Mouse (Mus musculus) right cerebral cortex, postnatal 36 days (tissue): Measurements from ENCODE around the gene Med13l.

Source experiments
- DNase-seq, 2 experiments: peaks; one replicate each; pipeline ENCODE4 v3.0.0; 2022; ENCODE audit warnings: low spot score in 2 of 2, mixed read lengths in 1 of 2

Gene Med13l

DNA sequence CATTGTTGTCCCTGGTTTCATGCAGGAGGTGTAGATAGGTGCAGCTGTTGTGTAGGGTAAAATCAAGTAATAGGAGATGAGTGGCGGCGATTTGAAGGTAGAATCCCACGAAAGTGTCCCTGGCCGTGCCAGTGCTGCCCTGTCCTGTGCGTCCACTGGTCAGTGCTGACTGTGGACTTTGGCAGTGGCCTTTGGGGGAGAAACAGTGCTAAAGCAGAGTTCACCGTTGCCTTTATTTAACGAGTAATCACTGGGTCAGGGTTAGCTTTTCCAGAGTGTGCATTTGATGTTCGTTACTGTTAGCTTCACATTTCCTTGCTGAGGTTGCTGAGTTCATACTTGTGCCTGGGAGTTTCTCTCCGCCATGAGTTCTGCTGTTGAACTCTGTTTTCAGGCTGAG, 133.5 kb downstream of the Med13l start:
- DNase-seq, result no peak

DNA sequence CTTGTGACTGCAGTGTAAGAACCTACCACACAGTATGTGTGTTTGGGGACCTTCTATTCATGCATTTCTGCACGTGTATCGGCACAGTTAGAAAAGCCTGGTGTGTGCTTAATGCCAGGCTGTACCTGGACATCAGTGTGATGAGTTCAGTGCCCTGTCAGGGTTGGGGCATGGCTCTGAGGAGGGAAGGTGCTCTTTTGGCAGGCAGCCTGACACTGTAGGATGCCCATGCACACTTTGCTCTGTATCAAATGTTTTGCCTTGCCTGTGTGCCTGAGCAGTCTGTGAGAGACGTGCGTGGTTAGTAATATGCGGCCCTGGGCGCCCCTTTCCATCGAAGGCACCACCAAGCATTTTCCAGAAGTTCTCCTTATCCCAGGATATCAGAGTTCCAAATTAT, 136.6 kb downstream of the Med13l start:
- no peak for DNase-seq

DNA sequence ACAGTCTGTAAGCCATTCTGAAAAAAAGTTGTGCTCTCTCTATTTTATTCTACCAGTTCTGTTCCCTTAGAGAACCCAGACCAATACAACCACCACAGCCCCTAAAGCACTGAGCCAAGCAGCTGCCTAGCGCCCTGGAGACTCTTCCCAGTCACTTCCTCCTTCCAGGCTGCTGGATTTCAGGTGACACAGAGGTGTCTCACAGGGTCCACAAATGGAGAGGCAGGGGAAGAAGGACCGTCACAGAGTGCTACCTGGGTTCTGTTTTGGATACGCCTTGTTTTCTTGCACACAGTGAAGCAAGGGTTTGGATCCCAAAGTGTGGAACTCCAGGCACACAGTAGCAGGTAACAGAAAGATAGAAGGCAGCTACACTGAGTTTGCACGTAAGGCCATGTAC, 140.5 kb downstream of the Med13l start:
- no peak for DNase-seq

DNA sequence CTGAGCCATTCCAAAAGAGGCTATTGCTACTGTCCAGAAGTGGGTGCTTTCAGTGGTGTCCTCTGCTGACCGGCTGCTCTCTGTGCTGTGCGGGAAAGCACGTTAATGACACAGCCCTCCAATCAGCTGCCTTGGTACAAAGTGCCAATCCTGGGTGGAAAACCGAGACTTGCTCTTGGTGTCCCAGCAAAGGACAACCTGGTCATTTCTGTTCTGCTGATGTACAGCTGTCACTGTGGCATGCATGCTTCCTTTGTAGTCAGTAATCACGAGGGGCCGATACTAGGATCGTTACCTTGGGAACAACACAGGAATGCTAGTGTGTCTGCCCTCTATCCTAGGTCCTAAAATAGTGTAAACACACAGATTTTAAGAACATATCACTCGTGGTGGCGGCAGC, 142.2 kb downstream of the Med13l start:
- no peak for DNase-seq

DNA sequence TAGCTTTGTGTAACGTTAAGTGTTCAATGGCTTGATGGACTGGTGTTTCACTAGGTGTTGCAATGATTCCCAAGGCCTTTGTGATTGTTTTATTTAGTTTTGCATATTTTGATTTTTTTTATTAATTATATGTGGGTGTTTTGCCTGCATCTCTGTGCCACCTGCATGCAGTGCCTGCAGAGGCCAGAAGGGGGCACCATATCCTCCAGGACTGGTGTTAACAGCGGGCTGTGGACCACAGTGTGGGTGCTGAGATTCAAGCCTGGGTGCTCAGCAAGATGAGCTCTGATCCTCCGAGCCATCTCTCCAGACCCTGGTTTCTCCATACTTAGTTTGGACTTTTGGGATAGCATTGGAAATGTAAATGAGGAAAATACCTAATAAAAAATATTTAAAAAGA, 143.7 kb downstream of the Med13l start:
- DNase-seq, result no peak

DNA sequence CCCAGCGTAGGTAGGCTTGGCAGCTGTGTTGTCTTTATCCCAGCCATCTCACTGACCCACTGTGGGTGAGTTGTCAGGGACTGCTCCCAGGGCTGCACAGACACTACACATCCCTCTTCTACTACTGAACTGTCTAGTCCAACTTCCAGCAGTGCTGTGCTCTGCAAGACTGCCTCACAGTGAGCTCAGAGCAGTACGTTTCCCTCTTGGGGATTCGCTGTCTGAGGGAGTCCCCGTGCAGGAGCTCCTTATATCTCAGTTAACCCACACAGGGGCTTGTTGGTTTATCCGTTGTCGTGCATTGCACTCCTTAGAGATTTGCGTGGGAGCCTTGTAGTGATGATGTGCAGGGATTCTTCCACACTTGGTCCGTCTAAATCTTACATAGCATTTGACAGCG, 144.5 kb downstream of the Med13l start:
- no peak for DNase-seq

DNA sequence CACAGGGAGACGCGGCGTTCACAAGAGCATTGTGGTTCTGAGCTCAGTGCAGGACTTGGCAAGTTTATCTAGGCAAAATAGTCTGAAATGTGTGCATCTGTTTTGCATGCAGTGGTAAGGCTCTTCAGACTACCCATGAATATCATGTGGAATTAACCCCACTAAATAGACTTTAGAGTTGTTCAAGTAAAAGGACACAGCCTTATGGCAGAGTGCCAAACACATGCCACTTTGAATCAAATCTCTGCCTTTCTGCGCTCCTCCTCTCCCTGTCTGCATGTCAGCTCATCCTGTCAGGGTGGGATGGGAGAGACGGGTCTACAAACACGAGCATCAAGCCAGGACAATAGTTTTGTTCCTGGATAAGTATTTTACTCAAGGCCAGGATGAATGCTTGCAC, 145.5 kb downstream of the Med13l start:
- DNase-seq, result no peak

DNA sequence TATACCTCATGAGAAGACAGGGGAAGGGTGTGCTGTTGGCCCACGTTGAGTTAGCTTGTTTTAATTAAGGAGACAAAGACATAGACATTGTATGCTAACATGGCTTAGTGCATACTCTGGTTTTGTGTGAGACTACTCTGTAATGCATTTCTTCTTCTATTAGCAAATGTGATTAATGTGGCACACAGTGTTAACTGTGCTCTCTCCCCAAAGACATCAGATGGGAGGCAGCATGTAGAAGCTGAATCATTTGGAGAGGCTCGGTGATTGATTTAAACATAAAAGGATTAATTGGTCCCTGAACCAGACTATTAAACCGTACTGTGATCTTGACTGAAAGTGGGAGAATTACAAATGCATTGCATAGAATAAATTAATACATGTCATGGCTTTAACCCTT, 145.9 kb downstream of the Med13l start:
- DNase-seq, result no peak

DNA sequence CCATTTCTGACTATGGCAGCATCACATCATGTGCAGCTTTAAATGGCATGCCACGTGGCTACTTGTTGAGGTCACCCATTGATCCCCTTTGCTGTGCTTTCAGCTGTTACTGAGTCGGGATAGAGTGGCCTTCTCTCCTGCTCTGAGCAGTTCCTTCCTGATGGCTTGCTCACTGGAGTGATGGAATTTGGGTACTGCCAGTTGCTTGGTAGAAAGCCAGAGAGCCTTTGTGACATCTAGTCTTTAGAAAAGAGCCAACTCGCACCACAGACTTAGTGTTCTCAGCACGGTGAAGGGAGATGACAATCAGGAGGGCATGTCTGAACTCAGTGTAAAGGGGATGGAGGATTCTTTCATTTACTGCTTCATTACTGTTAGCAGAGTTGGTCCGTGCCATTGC, 147.0 kb downstream of the Med13l start:
- DNase-seq, result no peak

DNA sequence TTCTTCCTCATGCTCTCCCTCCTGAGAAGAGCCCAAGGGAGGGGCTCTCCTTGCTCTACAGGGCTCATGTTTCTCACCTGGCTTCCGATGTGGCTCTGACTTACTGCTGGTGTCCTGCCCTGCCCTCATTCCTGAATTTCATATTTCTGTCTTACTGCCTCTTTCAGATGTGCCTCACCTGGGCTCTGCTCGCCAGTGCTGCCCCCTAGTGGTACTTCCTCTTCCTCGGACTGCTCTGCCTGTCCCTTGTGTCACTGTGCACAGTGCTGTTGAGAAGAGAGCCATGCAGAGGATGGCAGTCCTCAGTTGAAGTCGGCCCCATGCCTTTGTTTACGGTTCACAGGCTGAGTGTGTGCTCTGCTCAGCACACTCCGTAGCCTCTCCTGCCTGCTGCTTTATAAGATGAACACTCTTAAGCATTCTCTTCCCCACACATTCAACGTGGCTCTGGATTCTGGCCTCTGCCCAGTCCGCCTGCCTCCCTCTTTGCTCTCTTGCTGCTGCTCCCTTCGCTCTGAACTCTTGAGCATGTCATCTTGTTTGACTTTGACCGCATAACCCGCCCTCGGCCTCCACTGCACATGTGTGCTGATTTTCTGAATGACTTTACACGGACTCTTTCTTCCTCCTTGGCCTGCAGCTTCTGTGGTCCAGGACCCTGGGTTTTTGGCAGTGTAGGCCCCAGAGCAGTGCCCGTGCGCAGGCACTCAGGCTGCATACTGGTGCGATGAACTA, 147.9 kb downstream of the Med13l start:
- DNase-seq, result peak in 1 of 2 experiments; percentile 37

DNA sequence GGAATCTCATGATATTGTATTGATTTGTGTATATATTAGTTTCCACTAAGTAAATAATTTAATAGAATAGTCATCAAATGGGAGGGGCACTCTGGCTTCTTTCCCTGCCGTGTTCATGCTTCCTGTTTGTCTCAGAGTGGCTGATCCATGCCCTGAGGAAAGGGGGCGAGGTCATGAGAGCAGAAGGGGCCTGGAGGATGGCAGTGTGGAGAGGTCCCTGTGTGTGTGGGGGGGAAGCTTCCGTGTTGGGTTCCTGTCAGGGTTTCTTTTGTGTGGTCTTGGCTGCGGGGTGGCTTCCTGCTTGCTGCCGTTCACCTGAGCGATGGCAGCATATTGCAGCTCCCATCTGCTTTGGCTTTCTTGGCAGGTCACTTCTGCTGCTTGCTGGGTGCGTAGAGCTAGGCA, 149.4 kb downstream of the Med13l start:
- DNase-seq, result no peak

DNA sequence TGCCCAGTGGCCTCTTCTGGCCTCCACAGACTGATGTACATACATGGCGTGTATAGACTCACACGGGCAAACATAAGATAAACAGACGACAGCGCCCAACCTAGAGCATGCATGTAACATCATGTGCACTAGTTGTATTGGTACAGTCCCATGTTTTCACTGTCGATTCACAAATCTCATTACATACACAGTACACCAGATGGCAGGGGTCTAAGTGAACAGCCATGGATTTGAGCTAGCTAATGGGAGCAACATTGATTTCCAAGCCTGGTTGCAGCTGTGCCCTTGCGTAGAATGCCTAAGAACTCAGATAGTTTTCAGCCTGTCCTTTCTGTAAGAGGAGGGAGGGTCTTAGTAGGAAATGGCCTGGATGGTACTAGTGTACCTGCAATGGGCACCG, 155.0 kb downstream of the Med13l start:
- DNase-seq, result no peak

DNA sequence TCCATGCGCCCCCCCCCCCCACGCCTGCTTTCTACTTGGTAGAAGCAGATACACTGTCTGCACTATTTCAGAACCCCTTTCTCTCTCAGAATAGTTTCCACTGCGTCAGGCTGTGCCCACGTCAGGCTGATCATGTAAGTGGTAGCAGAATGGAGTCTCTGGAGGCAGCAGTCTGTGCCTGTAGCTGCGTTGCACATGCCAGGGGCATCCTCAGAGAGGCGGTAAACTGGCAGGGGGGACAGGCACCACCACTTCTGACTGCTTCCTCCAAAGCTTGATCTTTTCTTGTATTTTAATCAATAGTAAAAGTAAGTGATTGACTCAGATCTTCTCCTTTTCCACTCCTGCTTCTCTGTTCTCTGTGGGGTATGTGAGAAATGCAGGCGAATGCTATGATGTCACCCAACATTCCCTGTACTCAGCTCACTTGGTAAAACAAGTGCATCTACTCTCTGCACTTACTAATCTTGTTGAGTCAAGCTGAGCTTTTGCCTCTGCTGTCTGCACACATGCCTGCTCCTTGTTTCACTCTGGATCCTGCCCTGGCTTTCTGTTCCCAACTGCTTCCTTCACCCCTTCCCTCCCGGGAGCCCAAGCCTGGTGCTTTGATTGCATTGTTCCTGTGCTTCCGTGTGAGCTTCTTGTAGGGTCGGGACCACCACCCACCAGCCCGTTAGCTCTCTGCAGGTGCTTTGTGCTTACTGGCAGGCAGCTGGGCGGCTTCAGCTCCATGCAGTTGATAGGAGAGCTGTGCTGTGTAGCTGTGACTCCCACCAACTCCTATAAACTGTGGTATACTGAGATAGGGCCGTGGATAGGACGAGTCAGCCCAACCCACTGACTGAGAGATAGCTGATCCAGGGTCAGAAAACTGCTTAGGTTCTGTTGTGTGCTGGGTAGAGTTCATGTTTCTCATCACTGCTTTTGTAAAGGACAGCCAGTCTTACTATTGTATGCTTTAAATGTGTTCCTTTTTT, 156.1 kb downstream of the Med13l start:
- peak; percentile 43 to 72 for DNase-seq

DNA sequence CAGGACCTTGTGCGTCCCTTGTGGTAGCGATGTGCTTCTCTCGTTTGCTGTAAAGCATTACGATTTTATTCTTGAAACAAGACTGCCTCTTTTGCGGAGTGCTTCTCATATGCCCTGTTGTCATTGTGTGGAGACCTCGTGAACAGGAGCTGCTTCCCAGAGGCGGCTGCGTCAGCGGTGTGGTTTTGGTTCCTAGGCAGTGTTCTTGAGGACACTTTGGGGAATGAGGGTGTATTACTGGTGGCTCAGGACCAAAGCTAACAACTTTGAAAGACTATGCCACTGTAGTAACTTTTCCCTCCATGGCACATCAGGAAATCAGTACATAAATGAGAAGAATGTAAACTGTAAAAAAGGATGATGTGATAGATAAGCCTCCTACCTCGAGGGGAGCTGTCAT, 157.0 kb downstream of the Med13l start:
- no peak for DNase-seq

DNA sequence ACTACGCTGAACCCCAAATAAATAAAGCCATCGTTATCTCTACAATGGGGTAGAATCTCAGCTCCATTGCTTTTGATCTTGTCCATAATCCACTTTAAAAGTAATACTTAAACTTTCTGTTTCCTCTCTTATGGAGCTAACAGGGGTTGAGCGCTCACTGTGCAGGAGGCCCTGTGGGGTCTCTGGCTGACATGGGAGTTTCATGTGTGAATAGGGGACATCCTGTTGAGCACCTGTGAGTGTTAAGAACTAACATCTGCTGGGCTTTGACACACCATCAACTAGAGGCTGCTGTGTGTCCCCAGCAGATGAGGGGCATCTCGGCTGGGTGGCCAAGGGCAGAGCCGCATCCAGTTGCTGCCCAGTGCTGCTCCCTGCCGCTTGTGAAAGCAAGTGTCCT, 157.6 kb downstream of the Med13l start:
- DNase-seq, result no peak

DNA sequence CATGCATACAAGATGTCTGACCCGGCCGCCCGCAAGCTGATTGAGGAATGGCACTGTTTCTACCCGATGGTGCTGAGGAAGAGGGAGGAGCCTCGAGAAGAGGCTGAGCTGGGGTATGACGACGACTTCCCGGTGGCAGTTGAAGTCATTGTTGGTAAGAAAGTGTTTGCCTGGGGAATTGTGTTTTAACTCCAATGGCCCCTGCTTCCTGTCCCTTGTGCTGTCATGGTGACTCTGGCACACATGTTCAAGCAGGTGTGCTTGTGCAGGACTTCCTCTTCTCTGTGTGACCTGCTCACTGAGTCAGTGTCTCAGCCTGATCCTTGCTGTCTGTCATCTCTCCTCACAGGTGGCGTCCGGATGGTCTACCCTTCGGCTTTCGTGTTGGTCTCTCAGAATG, 160.9 kb downstream of the Med13l start:
- no peak for DNase-seq

DNA sequence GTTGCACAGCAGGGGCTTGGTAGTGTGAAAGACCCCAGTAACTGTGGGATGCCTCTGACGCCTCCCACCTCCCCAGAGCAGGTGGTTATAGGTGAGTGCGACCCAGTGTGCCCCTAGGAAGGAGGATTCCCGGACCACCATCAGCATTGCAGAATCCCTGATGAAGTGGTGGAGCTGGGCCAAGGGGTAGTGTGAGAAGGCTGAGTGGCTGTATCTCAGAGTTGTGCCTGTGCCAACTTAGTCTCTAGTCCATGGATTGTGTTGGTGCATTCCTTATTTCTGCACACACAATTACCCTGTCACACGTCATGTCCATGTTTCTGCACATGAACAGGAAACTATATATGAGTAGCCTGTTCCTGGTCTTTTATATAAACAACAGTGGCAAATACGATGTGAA, 161.4 kb downstream of the Med13l start:
- DNase-seq, result no peak

DNA sequence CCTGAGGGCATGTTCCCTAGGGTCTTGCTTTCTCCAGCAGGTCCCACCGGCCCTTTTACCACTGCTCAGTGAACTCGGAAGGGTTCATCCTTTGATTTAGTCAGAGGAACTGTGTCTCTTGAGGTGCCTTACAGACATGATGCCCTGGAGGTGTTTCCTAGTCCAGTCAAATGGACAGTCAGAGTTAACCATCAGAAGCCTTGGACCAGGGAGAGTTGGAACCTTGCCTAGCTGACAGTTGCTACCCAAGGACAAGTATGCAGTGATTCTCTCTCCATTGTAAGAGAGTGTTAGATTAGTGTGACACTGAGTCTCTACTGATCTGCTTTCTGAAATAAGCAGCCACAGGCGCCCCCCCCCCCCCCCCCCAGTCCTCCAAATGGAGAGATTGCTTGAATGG, 162.0 kb downstream of the Med13l start:
- no peak for DNase-seq

DNA sequence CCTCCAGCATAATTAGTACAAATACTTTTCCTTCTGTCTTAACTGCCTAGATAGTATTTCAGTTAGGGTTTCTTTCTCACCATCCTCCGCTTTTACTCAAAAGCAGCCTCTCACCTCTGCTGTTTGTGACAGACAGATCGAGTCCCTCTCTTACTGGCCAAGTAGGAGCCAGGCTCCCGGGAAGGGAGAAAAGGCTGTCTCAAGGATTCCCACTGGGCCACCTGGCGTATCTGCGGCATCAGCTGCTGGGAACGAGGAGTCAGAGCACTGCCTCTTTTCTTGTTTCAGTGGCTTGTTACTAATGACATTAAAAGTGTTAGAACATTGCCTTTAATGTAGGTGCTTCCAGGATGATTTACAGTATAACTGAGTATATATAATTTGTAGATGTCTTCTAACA, 164.9 kb downstream of the Med13l start:
- no peak for DNase-seq

DNA sequence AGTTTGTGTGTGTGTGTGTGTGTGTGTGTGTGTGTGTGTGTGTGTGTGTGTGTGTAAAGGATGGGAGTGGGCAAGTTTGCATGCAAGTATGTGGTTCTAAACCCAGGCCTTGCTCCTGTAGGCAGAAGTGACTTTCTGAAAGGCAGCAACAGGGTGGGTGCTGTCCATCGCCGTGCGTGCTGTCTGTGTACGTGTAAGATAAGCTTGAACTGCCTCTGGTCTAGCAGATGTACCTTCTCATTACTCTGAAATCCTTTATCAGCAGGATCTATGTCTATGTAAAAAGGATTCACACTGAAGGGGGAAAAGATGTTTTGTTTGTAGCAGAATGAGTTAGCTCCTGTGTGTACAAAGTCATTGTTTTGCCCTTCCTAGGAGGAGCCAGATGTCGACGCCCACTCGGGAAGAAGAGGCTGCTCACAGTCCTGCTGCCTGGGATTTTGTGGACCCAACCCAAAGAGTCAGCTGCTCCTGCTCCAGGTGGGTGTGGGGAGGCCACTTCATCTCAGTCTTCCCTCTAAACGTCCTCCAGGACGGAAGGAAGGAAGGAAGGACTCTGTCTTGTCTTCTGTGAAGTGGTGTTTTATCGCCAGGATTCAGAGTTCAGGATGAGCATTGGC, 165.5 kb downstream of the Med13l start:
- DNase-seq, result no peak

DNA sequence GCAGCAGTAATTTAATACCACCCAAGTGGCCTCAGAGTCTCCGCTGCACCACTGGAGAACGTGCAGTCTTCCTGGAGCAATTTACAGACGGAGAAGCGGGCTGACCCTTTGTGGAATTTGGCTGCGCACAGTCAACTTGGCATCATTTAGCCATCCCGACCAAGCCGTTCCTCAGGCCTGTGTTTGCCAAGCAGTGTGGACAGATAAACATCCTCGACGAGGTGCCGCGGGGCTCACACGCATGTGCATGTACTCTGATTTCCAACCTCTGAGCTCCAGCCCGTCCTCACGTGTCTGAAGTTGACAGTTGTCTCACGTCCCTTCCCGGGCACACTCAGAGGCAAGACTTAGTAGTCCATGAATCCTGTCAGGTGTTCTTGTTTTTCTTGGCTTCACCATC, 166.9 kb downstream of the Med13l start:
- no peak for DNase-seq

DNA sequence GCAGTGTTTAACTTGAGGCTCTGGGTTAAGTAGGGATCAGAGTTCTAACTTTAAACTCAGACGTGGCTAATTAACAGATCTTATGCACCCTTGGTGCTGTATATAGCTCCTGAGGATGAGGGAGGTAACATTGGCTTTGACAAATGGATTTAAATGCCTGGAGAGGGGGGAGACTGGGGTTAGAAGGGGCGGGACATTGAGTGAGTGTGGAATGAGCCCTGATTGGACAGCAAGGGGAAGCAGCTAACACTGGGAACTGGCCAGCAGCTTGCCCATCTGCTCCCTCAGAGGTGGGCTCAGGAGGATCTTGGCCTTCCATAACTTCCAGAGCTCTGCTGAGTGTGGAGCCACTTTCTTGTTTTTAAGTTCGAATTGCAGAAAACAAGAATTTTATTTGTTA, 171.7 kb downstream of the Med13l start:
- no peak for DNase-seq

DNA sequence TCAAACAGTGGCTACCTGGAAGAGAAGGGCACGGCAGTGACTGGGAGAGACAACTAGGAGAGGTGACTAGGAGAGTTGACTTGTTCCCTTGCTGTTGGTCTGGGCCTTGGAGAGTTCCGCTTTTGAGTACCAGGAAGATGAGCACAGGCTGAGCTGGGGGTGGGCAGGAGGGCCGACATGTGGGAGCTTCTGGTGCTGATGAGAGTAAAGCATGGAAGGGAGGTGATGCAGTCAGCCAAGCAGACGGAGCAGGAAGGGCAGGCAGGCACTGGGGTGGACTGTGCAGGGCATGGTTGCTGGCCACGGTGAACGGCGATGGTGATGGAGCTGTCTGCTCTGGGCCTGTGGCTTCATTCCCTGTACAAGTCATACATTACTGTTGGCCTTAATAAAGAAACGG, 172.2 kb downstream of the Med13l start:
- DNase-seq, result no peak
